Mouse (Mus musculus): ENCODE measurements at regions not wholly inside any gene's neighbourhood (a gene's known extent, or its start where the extent isn't known, plus 50 kb on each side); places are given as distances from the start of the nearest gene placed in this dataset.

DNA sequence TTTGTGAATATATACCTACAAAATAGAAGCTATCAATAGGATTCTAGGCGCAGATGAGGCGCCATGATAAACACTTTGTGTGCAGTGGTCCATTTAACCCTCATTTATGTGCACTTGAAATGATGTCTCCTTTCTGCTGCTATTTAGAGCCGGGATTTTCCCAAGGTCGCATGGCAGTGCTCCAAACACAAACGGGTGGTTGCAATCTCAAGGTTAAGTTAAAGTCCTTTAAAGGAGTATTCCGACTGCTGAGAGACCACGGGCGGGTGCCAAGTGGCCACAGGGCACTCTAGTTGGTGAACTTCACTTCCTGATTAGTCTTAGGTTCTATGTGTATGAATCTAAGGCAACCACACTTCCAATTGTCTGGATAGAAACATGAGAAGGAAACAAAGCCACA lies 309.6 kb downstream of the Adgrl2 start:
- TF ChIP-seq POLR2A (IDR thresholded peaks at IDR 0.05; ENCODE audit: extremely low read depth, insufficient read depth, low read length) (no peak), CTCF (IDR thresholded peaks at IDR 0.05; ENCODE audit: extremely low read depth, insufficient read depth, low read length) (no peak)
